Mouse (Mus musculus): ENCODE measurements around the gene Sbk1. TPM values are rescaled to one million over a fixed set of nuclear protein-coding genes. Genes with fewer than 3 reads are reported as not detected.
"Not testable (repeated sequence)": the region's sequence is repeated elsewhere in the genome, so short reads cannot be mapped to it uniquely, and the experiment has no call there.

Sbk1 gene
- total RNA-seq, 2 experiments from 2014 or later, result 0.77 TPM

GRCm38 (mm10) chr7:126325576-126326273 lies 53.3 kb downstream of the Sbk1 start:
- not testable (repeated sequence) for ATAC-seq (replicated peaks; ENCODE audit: low FRiP score, poor library complexity, severe bottlenecking)

GRCm38 (mm10) chr7:126328848-126329247 lies 56.4 kb downstream of the Sbk1 start:
- not testable (repeated sequence) for ATAC-seq (replicated peaks; ENCODE audit: low FRiP score, poor library complexity, severe bottlenecking)

GRCm38 (mm10) chr7:126329907-126330645 lies 57.7 kb downstream of the Sbk1 start:
- ATAC-seq (replicated peaks; ENCODE audit: low FRiP score, poor library complexity, severe bottlenecking), result no peak

- ATAC-seq (replicated peaks; ENCODE audit: low FRiP score, poor library complexity, severe bottlenecking), result no peak
These were observed 58.3 kb downstream of the Sbk1 start for GRCm38 (mm10) chr7:126330693-126331092.

- ATAC-seq (replicated peaks; ENCODE audit: low FRiP score, poor library complexity, severe bottlenecking), result no peak
These were observed 60.3 kb downstream of the Sbk1 start for GRCm38 (mm10) chr7:126332691-126333090.

- no peak for ATAC-seq (replicated peaks; ENCODE audit: low FRiP score, poor library complexity, severe bottlenecking)
These were observed 63.1 kb downstream of the Sbk1 start for GRCm38 (mm10) chr7:126335556-126335955.

GRCm38 (mm10) chr7:126338906-126339305 lies 66.5 kb downstream of the Sbk1 start:
- no peak for ATAC-seq (replicated peaks; ENCODE audit: low FRiP score, poor library complexity, severe bottlenecking)

DNA sequence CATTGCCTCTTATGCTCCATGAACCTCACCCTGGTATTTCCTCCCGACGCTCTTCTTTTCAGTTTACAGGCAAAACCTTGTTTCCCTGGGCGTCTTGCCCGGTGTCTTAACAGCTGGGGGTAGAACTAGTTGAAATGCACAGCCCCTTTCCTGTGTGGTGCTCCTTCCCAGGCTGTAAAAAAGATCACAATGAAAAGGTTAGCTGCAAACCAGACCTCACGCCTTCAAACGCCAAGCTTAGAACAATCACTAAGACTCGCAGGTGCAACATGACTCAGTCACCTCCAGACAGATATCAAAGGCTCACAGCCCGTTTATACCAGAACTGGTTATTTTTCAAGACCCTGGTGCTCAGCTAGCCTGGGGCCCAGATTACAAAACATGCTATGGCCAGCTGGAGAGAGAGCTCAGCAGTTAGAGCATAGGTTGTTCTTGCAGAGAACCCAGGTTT lies 67.1 kb downstream of the Sbk1 start:
- no peak for ATAC-seq (replicated peaks; ENCODE audit: low FRiP score, poor library complexity, severe bottlenecking)

DNA sequence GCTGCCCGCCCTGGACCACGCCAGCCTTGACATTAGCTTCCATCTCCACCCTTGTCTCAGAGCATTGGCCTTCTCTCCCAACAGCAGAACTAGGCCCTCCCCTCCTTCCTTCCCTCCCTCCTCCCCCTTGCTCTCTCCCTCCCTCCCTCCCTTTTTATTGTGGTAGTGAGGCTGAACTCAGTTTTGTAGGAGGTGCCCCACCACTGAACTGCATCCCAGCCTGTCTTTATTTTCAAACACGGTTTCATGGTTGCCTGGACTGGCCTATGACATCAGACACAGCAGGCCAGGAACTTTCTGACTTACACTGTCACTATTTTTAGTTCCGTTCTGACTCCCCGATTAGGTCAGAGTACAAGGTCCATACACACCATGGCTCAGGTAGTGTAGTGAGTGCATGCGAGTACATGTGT lies 67.8 kb downstream of the Sbk1 start:
- no peak for ATAC-seq (replicated peaks; ENCODE audit: low FRiP score, poor library complexity, severe bottlenecking)

- no peak for ATAC-seq (replicated peaks; ENCODE audit: low FRiP score, poor library complexity, severe bottlenecking)
These were observed 68.5 kb downstream of the Sbk1 start for GRCm38 (mm10) chr7:126340896-126341295.

Other genes starting within 250 kb of the Sbk1 start
- gene Gsg1l, start 190.2 kb upstream of the Sbk1 start, total RNA-seq (2015; ENCODE audit: low replicate concordance), result not detected in 2 replicates
- gene Gsg1l, start 190.2 kb upstream of the Sbk1 start, total RNA-seq (2017; ENCODE audit: low replicate concordance), result not detected in 2 replicates
- gene Xpo6, start 72.1 kb upstream of the Sbk1 start, total RNA-seq (2015; ENCODE audit: low replicate concordance), result 44.0 and 65.6 TPM in 2 replicates
- gene Xpo6, start 72.1 kb upstream of the Sbk1 start, total RNA-seq (2017; ENCODE audit: low replicate concordance), result 12.7 and 28.3 TPM in 2 replicates
- gene Lat, start 97.0 kb downstream of the Sbk1 start, total RNA-seq (2015; ENCODE audit: low replicate concordance), result 1.9 and 2.3 TPM in 2 replicates
- 0.94 and 11.8 TPM in 2 replicates for gene Lat, start 97.0 kb downstream of the Sbk1 start, total RNA-seq (2017; ENCODE audit: low replicate concordance)
- 1.5 and 7.5 TPM in 2 replicates for gene Spns1, start 104.8 kb downstream of the Sbk1 start, total RNA-seq (2015; ENCODE audit: low replicate concordance)
- 1.7 and 2.5 TPM in 2 replicates for gene Spns1, start 104.8 kb downstream of the Sbk1 start, total RNA-seq (2017; ENCODE audit: low replicate concordance)
- gene Nfatc2ip, start 124.1 kb downstream of the Sbk1 start, total RNA-seq (2015; ENCODE audit: low replicate concordance), result 5.6 and 6.3 TPM in 2 replicates
- gene Nfatc2ip, start 124.1 kb downstream of the Sbk1 start, total RNA-seq (2017; ENCODE audit: low replicate concordance), result 9.8 and 17.8 TPM in 2 replicates
- gene Cd19, start 142.3 kb downstream of the Sbk1 start, total RNA-seq (2015; ENCODE audit: low replicate concordance), result not detected in 2 replicates
- gene Cd19, start 142.3 kb downstream of the Sbk1 start, total RNA-seq (2017; ENCODE audit: low replicate concordance), result 0.28 TPM in 1 of 2 replicates, not detected in the other
- 2.3 and 2.9 TPM in 2 replicates for gene Rabep2, start 156.1 kb downstream of the Sbk1 start, total RNA-seq (2015; ENCODE audit: low replicate concordance)
- 2.0 and 4.3 TPM in 2 replicates for gene Rabep2, start 156.1 kb downstream of the Sbk1 start, total RNA-seq (2017; ENCODE audit: low replicate concordance)
- not detected in 2 replicates for gene Atp2a1, start 190.5 kb downstream of the Sbk1 start, total RNA-seq (2015; ENCODE audit: low replicate concordance)
- gene Atp2a1, start 190.5 kb downstream of the Sbk1 start, total RNA-seq (2017; ENCODE audit: low replicate concordance), result not detected in 2 replicates
- gene Sh2b1, start 202.8 kb downstream of the Sbk1 start, total RNA-seq (2015; ENCODE audit: low replicate concordance), result 4.0 and 7.7 TPM in 2 replicates
- gene Sh2b1, start 202.8 kb downstream of the Sbk1 start, total RNA-seq (2017; ENCODE audit: low replicate concordance), result 6.6 and 19.6 TPM in 2 replicates
- 11.3 and 12.5 TPM in 2 replicates for gene Tufm, start 214.7 kb downstream of the Sbk1 start, total RNA-seq (2015; ENCODE audit: low replicate concordance)
- gene Tufm, start 214.7 kb downstream of the Sbk1 start, total RNA-seq (2017; ENCODE audit: low replicate concordance), result 7.3 and 8.2 TPM in 2 replicates
- 35.2 and 47.2 TPM in 2 replicates for gene Atxn2l, start 230.8 kb downstream of the Sbk1 start, total RNA-seq (2015; ENCODE audit: low replicate concordance)
- 28.8 and 35.0 TPM in 2 replicates for gene Atxn2l, start 230.8 kb downstream of the Sbk1 start, total RNA-seq (2017; ENCODE audit: low replicate concordance)

All from erythroblast, adult 5-6 weeks (primary cell).